Mouse (Mus musculus) liver, adult 2 months (tissue): ENCODE data around the gene Aqp1.

Experiments
- CTCF ChIP-seq: fragments of 200-500 bp; IDR thresholded peaks from 2 replicates; pipeline ENCODE4 v1.5.1; 2011; ENCODE audit warnings: low read depth, low read length, control low read depth
- POLR2A ChIP-seq: fragments of 200-500 bp; IDR thresholded peaks from 2 replicates; pipeline ENCODE4 v1.6.1; 2011; ENCODE audit warnings: low read length, control low read depth; ENCODE audit not compliant: insufficient read depth; ENCODE audit errors: extremely low read depth

GRCm38 (mm10) chr6:55377461-55377860 lies 41.2 kb downstream of the Aqp1 start:
- no peak for TF ChIP-seq POLR2A
- no peak for TF ChIP-seq CTCF
